Mouse (Mus musculus): ENCODE data around the gene Guca1b.

DNA sequence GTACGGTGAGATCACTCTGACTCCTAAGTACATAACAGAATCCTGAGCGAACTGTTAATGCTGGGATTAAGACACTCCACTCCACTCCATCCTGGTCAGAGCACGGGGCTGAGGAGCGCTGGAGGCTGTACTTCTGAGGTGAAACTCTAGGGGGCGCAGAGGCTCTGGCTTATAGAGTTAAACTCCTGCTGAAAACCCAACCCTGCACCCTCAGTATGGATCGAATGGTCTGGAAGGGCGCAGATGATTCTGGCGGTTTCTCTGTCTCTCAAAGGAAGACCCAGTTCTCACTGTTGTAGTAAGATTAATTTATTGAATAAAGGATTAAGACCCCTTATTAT lies 23.3 kb downstream of the Guca1b start:
- TF ChIP-seq POLR2A (IDR thresholded peaks at IDR 0.05; ENCODE audit: borderline replicate concordance, control insufficient read depth, low read depth, low read length) (no peak), CTCF (IDR thresholded peaks at IDR 0.05; ENCODE audit: control insufficient read depth, insufficient read depth, low read length) (peak; percentile 73)

Measured in bone marrow, adult 2 months (tissue).